Mouse (Mus musculus): ENCODE measurements around the gene Aoc3. TPM values are rescaled to one million over a fixed set of nuclear protein-coding genes. Genes with fewer than 3 reads are reported as not detected.
"Not testable (repeated sequence)": the region's sequence is repeated elsewhere in the genome, so short reads cannot be mapped to it uniquely, and the experiment has no call there.

Gene Aoc3
- polyA plus RNA-seq, 1 experiment = 0.07 TPM

DNA sequence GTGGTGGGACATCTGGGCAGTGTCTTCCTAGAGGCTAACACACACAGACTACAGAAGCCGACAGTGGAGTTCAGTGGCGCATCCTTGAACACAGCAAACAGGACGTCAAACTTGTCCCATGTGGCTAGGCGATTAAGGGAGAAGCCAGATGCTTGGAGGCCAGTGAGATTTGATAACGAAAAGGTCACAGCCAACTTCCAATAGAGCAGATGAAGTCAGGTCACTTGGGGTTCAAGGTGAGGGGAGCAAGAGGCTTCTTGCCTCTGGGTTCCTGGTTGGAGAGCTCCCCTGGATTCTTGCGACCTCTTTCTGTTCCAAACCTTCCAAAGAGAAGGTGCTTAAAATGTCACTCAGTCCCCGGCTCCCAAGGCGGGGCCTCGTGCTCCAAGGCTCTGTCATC is 29.4 kb downstream of the Aoc3 start:
- H3K27me3 ChIP-seq (ENCODE audit: control insufficient read depth, insufficient read depth, insufficient read length) = peaks cover 14% of the 10 kb centered on the region
- H3K79me2 ChIP-seq (ENCODE audit: control insufficient read depth, insufficient read depth) = no peaks in the 10 kb centered on the region
- H3K4me3 ChIP-seq (ENCODE audit: insufficient read depth, poor library complexity, severe bottlenecking) = no peak overlapping the region
- no peaks in the 10 kb centered on the region for H3K36me3 ChIP-seq (ENCODE audit: control insufficient read depth, insufficient read depth)
- no peaks in the 10 kb centered on the region for H3K79me3 ChIP-seq (ENCODE audit: low read depth)
- TF ChIP-seq FOSL1 (IDR thresholded peaks at IDR 0.05; ENCODE audit: insufficient read depth, low read length, poor library complexity, severe bottlenecking) = no peak
- no peak for TF ChIP-seq MYOD1 (IDR thresholded peaks at IDR 0.05; ENCODE audit: control insufficient read depth, insufficient read length, low read depth)
- no peak for TF ChIP-seq USF1 (IDR thresholded peaks at IDR 0.05; ENCODE audit: low read depth)
- no peak overlapping the region for H3ac ChIP-seq (ENCODE audit: control insufficient read depth, insufficient read length, low read depth)

DNA sequence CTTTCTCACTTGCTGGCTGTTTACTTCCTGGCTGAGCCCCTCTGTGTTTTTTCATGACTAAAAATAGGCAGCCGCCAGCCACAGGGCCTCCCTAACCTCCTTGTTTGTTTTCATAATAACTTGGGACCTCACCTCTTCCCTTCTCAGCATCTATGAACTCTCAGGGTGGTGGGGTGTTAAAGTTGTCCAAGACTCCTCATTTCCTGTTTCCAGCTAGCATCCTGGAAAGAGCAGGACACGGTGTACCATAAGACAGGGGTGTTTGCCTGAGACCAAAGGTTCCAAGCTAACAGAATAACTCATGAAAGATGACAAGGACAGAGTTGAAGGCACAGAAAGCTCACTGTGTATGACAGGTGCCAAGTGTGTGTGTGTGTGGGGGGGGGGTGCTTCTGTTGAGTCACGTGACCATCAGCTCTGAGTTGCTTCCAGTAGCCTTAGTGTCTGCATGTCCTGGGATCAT is 30.3 kb downstream of the Aoc3 start:
- TF ChIP-seq FOSL1 (IDR thresholded peaks at IDR 0.05; ENCODE audit: insufficient read depth, low read length, poor library complexity, severe bottlenecking) (no peak), USF1 (IDR thresholded peaks at IDR 0.05; ENCODE audit: low read depth) (peak; percentile 78)
- no peaks in the 10 kb centered on the region for H3K36me3 ChIP-seq (ENCODE audit: control insufficient read depth, insufficient read depth)
- no peak overlapping the region for H3ac ChIP-seq (ENCODE audit: control insufficient read depth, insufficient read length, low read depth)
- H3K4me3 ChIP-seq (ENCODE audit: insufficient read depth, poor library complexity, severe bottlenecking) = no peak overlapping the region
- H3K79me2 ChIP-seq (ENCODE audit: control insufficient read depth, insufficient read depth) = no peaks in the 10 kb centered on the region
- peaks cover 14% of the 10 kb centered on the region for H3K27me3 ChIP-seq (ENCODE audit: control insufficient read depth, insufficient read depth, insufficient read length)
- H3K79me3 ChIP-seq (ENCODE audit: low read depth) = no peaks in the 10 kb centered on the region

DNA sequence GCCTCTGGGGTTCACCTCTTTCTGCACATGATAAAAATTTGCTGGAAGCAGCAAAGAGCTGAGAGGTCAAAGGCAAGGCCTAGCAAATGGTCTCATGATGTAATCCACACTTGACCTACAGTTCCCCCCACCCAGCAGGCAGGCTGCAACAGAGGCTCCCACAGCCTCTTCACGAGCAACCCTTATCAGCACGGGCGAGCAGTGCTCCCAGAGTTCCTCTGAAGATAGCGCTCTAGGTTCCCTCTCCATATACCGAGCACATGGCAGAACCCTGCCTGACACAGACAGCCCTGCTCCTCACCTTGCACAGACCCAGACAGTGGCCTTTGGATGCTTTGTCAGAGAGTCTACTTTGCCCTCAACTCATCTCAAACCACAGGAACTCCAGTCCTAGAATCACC is 34.1 kb downstream of the Aoc3 start:
- no peak overlapping the region for H3K4me3 ChIP-seq (ENCODE audit: insufficient read depth, poor library complexity, severe bottlenecking)
- H3K27me3 ChIP-seq (ENCODE audit: control insufficient read depth, insufficient read depth, insufficient read length) = peaks cover 17% of the 10 kb centered on the region
- H3ac ChIP-seq (ENCODE audit: control insufficient read depth, insufficient read length, low read depth) = no peak overlapping the region
- no peaks in the 10 kb centered on the region for H3K36me3 ChIP-seq (ENCODE audit: control insufficient read depth, insufficient read depth)
- TF ChIP-seq MYOG (IDR thresholded peaks at IDR 0.05; ENCODE audit: control insufficient read depth, extremely low read depth, insufficient read length) (no peak), MAX (IDR thresholded peaks at IDR 0.05) (no peak), FOSL1 (IDR thresholded peaks at IDR 0.05; ENCODE audit: insufficient read depth, low read length, poor library complexity, severe bottlenecking) (no peak)
- no peaks in the 10 kb centered on the region for H3K79me3 ChIP-seq (ENCODE audit: low read depth)
- no peaks in the 10 kb centered on the region for H3K79me2 ChIP-seq (ENCODE audit: control insufficient read depth, insufficient read depth)

DNA sequence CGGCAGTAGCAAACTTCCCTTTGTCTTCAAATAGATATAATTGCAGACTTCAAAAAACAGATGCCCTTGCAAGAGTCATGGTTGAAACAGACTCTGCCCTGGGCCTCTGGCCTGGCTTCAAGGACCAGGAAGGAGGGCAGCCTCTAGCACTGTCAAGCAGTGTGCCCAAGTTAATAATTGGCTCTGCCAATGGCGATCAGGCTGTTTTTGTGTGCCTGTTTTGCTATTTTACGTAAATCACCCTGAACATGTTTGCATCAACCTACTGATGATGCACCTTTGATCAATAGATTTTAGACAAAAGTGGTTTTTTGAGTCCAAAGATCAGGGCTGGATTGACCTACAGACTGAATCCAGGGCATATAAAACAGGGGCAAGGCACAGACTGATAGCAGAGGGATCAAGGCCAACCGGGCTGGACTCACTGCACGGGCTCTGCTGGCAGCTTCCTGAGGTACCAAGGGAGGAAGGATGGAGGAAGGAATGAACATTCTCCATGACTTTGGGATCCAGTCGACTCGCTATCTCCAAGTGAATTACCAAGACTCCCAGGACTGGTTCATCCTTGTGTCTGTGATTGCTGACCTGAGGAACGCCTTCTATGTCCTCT is 37.0 kb downstream of the Aoc3 start, which contains the start of gene G6pc:
Gene G6pc (plus strand): TSS at position 236 of the 610 bp plus-strand sequence.
- no peak within 1 kb of the TSS for H3K4me3 ChIP-seq (ENCODE audit: insufficient read depth, poor library complexity, severe bottlenecking)
- TF ChIP-seq MYOD1 (IDR thresholded peaks at IDR 0.05; ENCODE audit: control insufficient read depth, insufficient read length, low read depth) (no peak), CTCF (IDR thresholded peaks at IDR 0.05; ENCODE audit: control insufficient read depth, insufficient read depth, insufficient read length) (no peak), CEBPB (IDR thresholded peaks at IDR 0.05; ENCODE audit: low read depth) (no peak), MAX (IDR thresholded peaks at IDR 0.05) (no peak), FOSL1 (IDR thresholded peaks at IDR 0.05; ENCODE audit: insufficient read depth, low read length, poor library complexity, severe bottlenecking) (no peak), MYOG (IDR thresholded peaks at IDR 0.05; ENCODE audit: control insufficient read depth, extremely low read depth, insufficient read length) (no peak), USF1 (IDR thresholded peaks at IDR 0.05; ENCODE audit: low read depth) (no peak)
- no peaks in the 10 kb centered on the region for H3K79me2 ChIP-seq (ENCODE audit: control insufficient read depth, insufficient read depth)
- peaks cover 21% of the 10 kb centered on the region for H3K27me3 ChIP-seq (ENCODE audit: control insufficient read depth, insufficient read depth, insufficient read length)
- H3K79me3 ChIP-seq (ENCODE audit: low read depth) = no peaks in the 10 kb centered on the region
- H3K36me3 ChIP-seq (ENCODE audit: control insufficient read depth, insufficient read depth) = no peaks in the 10 kb centered on the region
- H3ac ChIP-seq (ENCODE audit: control insufficient read depth, insufficient read length, low read depth) = no peak within 1 kb of the TSS

DNA sequence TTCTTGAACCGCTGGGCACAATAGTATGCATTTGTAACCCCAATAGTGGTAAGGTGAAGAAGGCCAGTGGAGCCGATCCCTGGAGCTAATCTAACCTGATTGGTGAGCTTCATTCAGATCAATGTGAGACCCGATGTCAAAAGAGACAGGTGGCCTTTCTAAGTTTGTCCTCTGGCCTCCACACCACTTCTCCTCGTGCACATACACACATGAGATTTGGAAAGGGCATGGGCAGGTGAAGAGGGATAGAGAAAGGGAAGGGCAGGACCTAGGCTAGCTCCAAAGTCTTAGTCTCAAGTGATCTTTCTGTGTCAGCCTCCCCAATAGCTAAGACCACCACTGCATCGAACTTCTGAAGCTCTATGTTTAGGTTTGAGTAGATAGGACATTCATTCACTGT is 39.7 kb downstream of the Aoc3 start:
- TF ChIP-seq CTCF (IDR thresholded peaks at IDR 0.05; ENCODE audit: control insufficient read depth, insufficient read depth, insufficient read length) = no peak
- TF ChIP-seq MYOG (IDR thresholded peaks at IDR 0.05; ENCODE audit: control insufficient read depth, extremely low read depth, insufficient read length) = no peak
- TF ChIP-seq FOSL1 (IDR thresholded peaks at IDR 0.05; ENCODE audit: insufficient read depth, low read length, poor library complexity, severe bottlenecking) = no peak
- TF ChIP-seq USF1 (IDR thresholded peaks at IDR 0.05; ENCODE audit: low read depth) = no peak
- TF ChIP-seq MYOD1 (IDR thresholded peaks at IDR 0.05; ENCODE audit: control insufficient read depth, insufficient read length, low read depth) = no peak
- TF ChIP-seq CEBPB (IDR thresholded peaks at IDR 0.05; ENCODE audit: low read depth) = no peak
- no peak for TF ChIP-seq MAX (IDR thresholded peaks at IDR 0.05)
- Histone ChIP-seq H3K4me3 (ENCODE audit: insufficient read depth, poor library complexity, severe bottlenecking) (no peak overlapping the region), H3K79me3 (ENCODE audit: low read depth) (no peaks in the 10 kb centered on the region), H3K79me2 (ENCODE audit: control insufficient read depth, insufficient read depth) (no peaks in the 10 kb centered on the region), H3ac (ENCODE audit: control insufficient read depth, insufficient read length, low read depth) (no peak overlapping the region), H3K27me3 (ENCODE audit: control insufficient read depth, insufficient read depth, insufficient read length) (peaks cover 17% of the 10 kb centered on the region), H3K36me3 (ENCODE audit: control insufficient read depth, insufficient read depth) (no peaks in the 10 kb centered on the region)

DNA sequence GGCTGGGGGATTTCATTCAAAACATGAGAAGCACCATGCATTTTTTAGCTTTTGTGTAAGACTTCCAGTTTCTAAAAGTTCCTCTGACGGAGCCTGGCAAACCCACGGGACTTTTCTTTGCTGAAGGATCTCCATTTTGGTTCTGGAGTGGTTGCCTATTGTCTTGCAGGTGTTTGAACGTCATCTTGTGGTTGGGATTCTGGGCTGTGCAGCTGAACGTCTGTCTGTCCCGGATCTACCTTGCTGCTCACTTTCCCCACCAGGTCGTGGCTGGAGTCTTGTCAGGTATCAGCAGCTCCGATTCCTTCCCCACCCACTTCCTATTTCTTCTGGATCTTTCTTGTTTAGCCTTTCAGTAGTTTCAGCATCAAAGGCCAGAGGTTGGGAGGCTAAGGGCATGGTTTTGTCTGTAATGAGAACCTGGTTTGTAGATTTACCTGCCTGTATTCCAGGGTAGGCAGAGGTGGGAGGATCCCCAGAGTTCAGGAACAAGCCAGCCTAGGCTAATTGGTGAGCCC is 44.1 kb downstream of the Aoc3 start:
- no peak for TF ChIP-seq FOSL1 (IDR thresholded peaks at IDR 0.05; ENCODE audit: insufficient read depth, low read length, poor library complexity, severe bottlenecking)
- TF ChIP-seq CEBPB (IDR thresholded peaks at IDR 0.05; ENCODE audit: low read depth) = no peak
- TF ChIP-seq USF1 (IDR thresholded peaks at IDR 0.05; ENCODE audit: low read depth) = no peak
- TF ChIP-seq MYOD1 (IDR thresholded peaks at IDR 0.05; ENCODE audit: control insufficient read depth, insufficient read length, low read depth) = no peak
- TF ChIP-seq MYOG (IDR thresholded peaks at IDR 0.05; ENCODE audit: control insufficient read depth, extremely low read depth, insufficient read length) = no peak
- no peak for TF ChIP-seq CTCF (IDR thresholded peaks at IDR 0.05; ENCODE audit: control insufficient read depth, insufficient read depth, insufficient read length)
- no peak for TF ChIP-seq MAX (IDR thresholded peaks at IDR 0.05)

DNA sequence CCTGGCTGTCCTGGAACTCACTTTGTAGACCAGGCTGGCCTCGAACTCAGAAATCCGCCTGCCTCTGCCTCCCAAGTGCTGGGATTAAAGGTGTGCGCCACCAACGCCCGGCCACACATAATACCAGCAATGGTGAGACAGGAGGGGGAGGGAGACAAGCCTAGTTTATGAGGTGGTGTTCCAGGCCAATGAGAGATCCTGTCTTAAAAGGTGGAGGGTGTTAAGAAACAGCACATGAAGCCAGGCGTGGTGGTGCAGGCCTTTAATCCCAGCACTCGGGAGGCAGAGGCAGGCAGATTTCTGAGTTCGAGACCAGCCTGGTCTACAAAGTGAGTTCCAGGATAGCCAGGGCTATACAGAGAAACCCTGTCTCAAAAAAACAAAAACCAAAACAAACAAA is 47.8 kb downstream of the Aoc3 start:
- not testable (repeated sequence) for H3K79me2 ChIP-seq (ENCODE audit: control insufficient read depth, insufficient read depth); H3K79me3 ChIP-seq (ENCODE audit: low read depth); H3ac ChIP-seq (ENCODE audit: control insufficient read depth, insufficient read length, low read depth); H3K36me3 ChIP-seq (ENCODE audit: control insufficient read depth, insufficient read depth); H3K4me3 ChIP-seq (ENCODE audit: insufficient read depth, poor library complexity, severe bottlenecking)
- peaks cover 35% of the 10 kb centered on the region for H3K27me3 ChIP-seq (ENCODE audit: control insufficient read depth, insufficient read depth, insufficient read length)

More for the DNA sequence above, 44.1 kb downstream of the Aoc3 start:
- Histone ChIP-seq H3K36me3 (ENCODE audit: control insufficient read depth, insufficient read depth) (no peaks in the 10 kb centered on the region), H3ac (ENCODE audit: control insufficient read depth, insufficient read length, low read depth) (no peak overlapping the region), H3K4me3 (ENCODE audit: insufficient read depth, poor library complexity, severe bottlenecking) (no peak overlapping the region), H3K79me2 (ENCODE audit: control insufficient read depth, insufficient read depth) (no peaks in the 10 kb centered on the region), H3K79me3 (ENCODE audit: low read depth) (no peaks in the 10 kb centered on the region), H3K27me3 (ENCODE audit: control insufficient read depth, insufficient read depth, insufficient read length) (peaks cover 40% of the 10 kb centered on the region)

All from C2C12 (cell line).